In the genomic region with DNA sequence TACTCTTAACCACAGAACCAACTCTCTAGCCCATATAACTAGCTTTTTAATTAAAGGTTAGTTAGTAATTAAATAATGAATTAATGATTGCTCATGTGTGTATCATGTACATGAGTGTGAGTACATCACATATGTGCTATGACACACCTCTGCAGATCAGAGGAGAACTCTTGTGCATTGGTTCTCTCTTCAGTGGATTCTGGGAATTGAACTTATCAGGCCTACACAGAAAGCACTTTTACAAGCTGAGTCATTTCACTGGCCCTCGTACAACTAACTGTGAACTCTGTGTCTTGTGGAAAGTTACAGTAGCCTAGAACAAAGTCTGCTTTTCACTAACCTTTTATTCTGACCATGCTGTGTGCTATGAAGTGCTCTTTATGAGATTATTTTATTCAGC, we compare ENCODE assay signal across 31 mouse cellular contexts.
DNase-seq lines count a peak whose midpoint lies in the region; ATAC-seq lines count a peak whose summit lies in the region.
"Had no signal": no experiment of that assay in that cellular context is flagged by ENCODE, and none has a peak within 500 bp of the region (broad histone marks: within the 10 kb centered on the region; RNA-seq: fewer than 3 reads in every experiment).

No protein-coding gene starts in this region.

- peak; percentile 88 for ATAC-seq in heart, embryonic 12.5 days (ENCODE audit: insufficient number of reproducible peaks, low FRiP score)
- peak; percentile 44 for ATAC-seq in liver, embryonic 15.5 days (ENCODE audit: insufficient read depth)
- ATAC-seq in intestine, embryonic 15.5 days = no peak
- ATAC-seq: CD4-positive, CD25-positive, alpha-beta regulatory T cell, adult 4 months; forebrain, postnatal 0 days; hindbrain, postnatal 0 days; intestine, embryonic 16.5 days had no signal

- intact Hi-C loops in gastrocnemius, postnatal 36 days (cut with DNase I) = no loop called here

- no peak overlapping the region for H3K4me3 ChIP-seq in heart, embryonic 12.5 days
- H3K4me3 ChIP-seq in liver, embryonic 15.5 days (replicated peaks) = no peak overlapping the region
- no peak overlapping the region for H3K4me3 ChIP-seq in intestine, embryonic 15.5 days (replicated peaks)
- H3K4me3 ChIP-seq: erythroblast, embryonic 14.5 days; forebrain, embryonic 12.5 days; hindbrain, embryonic 12.5 days; layer of hippocampus, adult 2 months; left cerebral cortex, adult 2 months; limb, embryonic 12.5 days; midbrain, embryonic 12.5 days; myocyte; neural tube, embryonic 13.5 days had no signal

- H3K27ac ChIP-seq in heart, embryonic 12.5 days (ENCODE audit: poor library complexity, severe bottlenecking) = no peak overlapping the region
- no peak overlapping the region for H3K27ac ChIP-seq in liver, embryonic 15.5 days (replicated peaks)
- no peak overlapping the region for H3K27ac ChIP-seq in intestine, embryonic 15.5 days
- H3K27ac ChIP-seq: forebrain, embryonic 12.5 days; hindbrain, embryonic 12.5 days; hindbrain, postnatal 0 days; layer of hippocampus, adult 2 months; left cerebral cortex, adult 2 months; limb, embryonic 12.5 days; midbrain, embryonic 12.5 days; neural tube, embryonic 13.5 days had no signal

- H3K4me1 ChIP-seq in heart, embryonic 12.5 days (replicated peaks) = no peaks in the 10 kb centered on the region
- no peaks in the 10 kb centered on the region for H3K4me1 ChIP-seq in liver, embryonic 15.5 days (replicated peaks)
- H3K4me1 ChIP-seq in intestine, embryonic 15.5 days (replicated peaks) = no peaks in the 10 kb centered on the region
- H3K4me1 ChIP-seq: forebrain, embryonic 12.5 days; hindbrain, embryonic 12.5 days; limb, embryonic 12.5 days; midbrain, embryonic 12.5 days; neural tube, embryonic 13.5 days had no signal

- H3K9me3 ChIP-seq in heart, embryonic 12.5 days (replicated peaks) = no peaks in the 10 kb centered on the region
- no peaks in the 10 kb centered on the region for H3K9me3 ChIP-seq in liver, embryonic 15.5 days (replicated peaks)
- no peaks in the 10 kb centered on the region for H3K9me3 ChIP-seq in intestine, embryonic 15.5 days
- H3K9me3 ChIP-seq: forebrain, embryonic 12.5 days; hindbrain, embryonic 12.5 days; limb, embryonic 12.5 days; midbrain, embryonic 12.5 days; neural tube, embryonic 13.5 days had no signal

- no peak overlapping the region for H3K9ac ChIP-seq in heart, embryonic 12.5 days
- H3K9ac ChIP-seq in liver, embryonic 15.5 days = no peak overlapping the region
- no peak overlapping the region for H3K9ac ChIP-seq in intestine, embryonic 15.5 days
- H3K9ac ChIP-seq: forebrain, embryonic 12.5 days; forebrain, postnatal 0 days; hindbrain, embryonic 12.5 days; limb, embryonic 12.5 days; midbrain, embryonic 12.5 days; neural tube, embryonic 13.5 days had no signal

- H3K27me3 ChIP-seq in heart, embryonic 12.5 days (replicated peaks) = no peaks in the 10 kb centered on the region
- no peaks in the 10 kb centered on the region for H3K27me3 ChIP-seq in liver, embryonic 15.5 days
- no peaks in the 10 kb centered on the region for H3K27me3 ChIP-seq in intestine, embryonic 15.5 days (replicated peaks)
- H3K27me3 ChIP-seq: forebrain, embryonic 12.5 days; hindbrain, embryonic 12.5 days; limb, embryonic 12.5 days; midbrain, embryonic 12.5 days; neural tube, embryonic 13.5 days had no signal

- H3K4me2 ChIP-seq in heart, embryonic 12.5 days = no peak overlapping the region
- H3K4me2 ChIP-seq in liver, embryonic 15.5 days = no peak overlapping the region
- H3K4me2 ChIP-seq in intestine, embryonic 15.5 days (replicated peaks) = no peak overlapping the region
- H3K4me2 ChIP-seq: forebrain, embryonic 12.5 days; hindbrain, embryonic 12.5 days; limb, embryonic 12.5 days; midbrain, embryonic 12.5 days; neural tube, embryonic 13.5 days had no signal

- WGBS in heart, embryonic 12.5 days = 63% methylated on average over 1 of the region's 1 CpGs
- whole genome bisulfite sequencing in liver, embryonic 15.5 days (ENCODE audit: insufficient replicate concordance) = 50% methylated on average over 1 of the region's 1 CpGs
- 79% methylated on average over 1 of the region's 1 CpGs for WGBS in intestine, embryonic 15.5 days

- no peak for DNase-seq in heart, postnatal 4 days
- peak; percentile 35 for DNase-seq in NIH3T3 (ENCODE audit: low read depth)
- peak; percentile 27 for DNase-seq in fibroblast of lung, adult 2 months (ENCODE audit: low read depth)
- no peak for DNase-seq in gastrocnemius, postnatal 36 days
- DNase-seq: adrenal gland, postnatal 25 days; cerebellum, adult 18-20 months; cerebellum, postnatal 10 days; forebrain, postnatal 0 days; gastrocnemius, postnatal 14 days; heart, adult 18-20 months; heart, postnatal 14 days; kidney, postnatal 25 days; lung, adult 2 months; lung, postnatal 14 days; thymus, adult 2 months; thymus, postnatal 4 days had no signal

- H3K36me3 ChIP-seq in heart, embryonic 12.5 days = no peaks in the 10 kb centered on the region
- H3K36me3 ChIP-seq in liver, embryonic 15.5 days (replicated peaks) = no peaks in the 10 kb centered on the region
- no peaks in the 10 kb centered on the region for H3K36me3 ChIP-seq in intestine, embryonic 15.5 days
- H3K36me3 ChIP-seq: forebrain, embryonic 12.5 days; hindbrain, embryonic 12.5 days; limb, embryonic 12.5 days; midbrain, embryonic 12.5 days; neural tube, embryonic 13.5 days had no signal

Comparison
In these comparisons a context has a peak if more than half of its experiments do, and no peak if none do; other contexts are left out.
1. DNase-seq: peak in NIH3T3 (single experiment) and fibroblast of lung, adult 2 months (single experiment); none in heart, postnatal 4 days (single experiment) and gastrocnemius, postnatal 36 days (0 of 2).